Mouse (Mus musculus) erythroblast, embryonic 14.5 days (primary cell): ENCODE data around the gene Olfr741.

Experiments
- GATA1 ChIP-seq: IDR thresholded peaks from 2 replicates; pipeline ENCODE4 v1.6.1; 2012; ENCODE audit warnings: low read length, inconsistent platforms, mixed read lengths
- TAL1 ChIP-seq: IDR thresholded peaks from 3 replicates; pipeline ENCODE4 v1.6.1; 2012; ENCODE audit warnings: low read length, inconsistent platforms, mixed read lengths

GRCm38 (mm10) chr14:50521539-50521938 lies 49.0 kb downstream of the Olfr741 start, which contains the start of gene Olfr743:
- TF ChIP-seq GATA1 (no peak), TAL1 (no peak)
